Mouse (Mus musculus) limb, embryonic 13.5 days (tissue): ENCODE measurements around the gene Srsf12. TPM values are rescaled to one million over a fixed set of nuclear protein-coding genes. Genes with fewer than 3 reads are reported as not detected.

Experiments
- polyA plus RNA-seq: library from polyadenylated mRNA; unstranded; fragments of >200 nt; fragmentation: Nextera tagmentation; extraction: Ambion mirVana; gene quantifications from 2 replicates; pipeline ENCODE4 v1.2.1, GENCODE M21; 2015

Gene Srsf12
- polyA plus RNA-seq, 1 experiment from 2014 or later: 19.6 TPM

Other genes starting within 250 kb of the Srsf12 start
- gene Rragd, start 226.0 kb upstream of the Srsf12 start, polyA plus RNA-seq: 16.9 and 18.4 TPM in 2 replicates
- 38.7 and 39.9 TPM in 2 replicates for gene Ube2j1, start 177.6 kb upstream of the Srsf12 start, polyA plus RNA-seq
- gene Gabrr2, start 146.0 kb upstream of the Srsf12 start, polyA plus RNA-seq: 0.20 and 0.27 TPM in 2 replicates
- gene Gabrr1, start 76.5 kb upstream of the Srsf12 start, polyA plus RNA-seq: not detected in 2 replicates
- 0.88 and 1.5 TPM in 2 replicates for gene Pm20d2, start 19.3 kb upstream of the Srsf12 start, polyA plus RNA-seq
- 97.7 and 98.0 TPM in 2 replicates for gene Pnrc1, start 81.2 kb downstream of the Srsf12 start, polyA plus RNA-seq
- gene Rngtt, start 101.3 kb downstream of the Srsf12 start, polyA plus RNA-seq: 27.0 and 29.9 TPM in 2 replicates